Mouse (Mus musculus): ENCODE data around the gene Tyk2. TPM values are rescaled to one million over a fixed set of nuclear protein-coding genes. Genes with fewer than 3 reads are reported as not detected.

Gene Tyk2
- 7.3 and 8.4 TPM in 2 replicates for polyA plus RNA-seq (2014; fragmentation: Nextera tagmentation; extraction: Ambion mirVana)

GRCm38 (mm10) chr9:21131059-21131956 is at the start of gene Tyk2:
Gene Tyk2, minus strand, starts transcription at chr9:21131243.
- H3K36me3 ChIP-seq (replicated peaks; ENCODE audit: control insufficient read depth, insufficient read depth): peaks cover 18% of the 10 kb centered on the region
- H3K9me3 ChIP-seq (ENCODE audit: control insufficient read depth, low read length): no peaks in the 10 kb centered on the region
- 7% methylated on average over 37 of the region's 37 CpGs for WGBS
- peak within 1 kb of the TSS; percentile 60 for H3K9ac ChIP-seq
- peak within 1 kb of the TSS; percentile 61 for H3K4me3 ChIP-seq (replicated peaks; ENCODE audit: low read length)
- H3K27me3 ChIP-seq (ENCODE audit: control insufficient read depth, insufficient read depth, low read length): no peaks in the 10 kb centered on the region
- peak within 1 kb of the TSS; percentile 68 for H3K4me2 ChIP-seq (replicated peaks)
- peaks cover 6% of the 10 kb centered on the region; the same call in 1 of the 2 replicates for H3K4me1 ChIP-seq (replicated peaks; ENCODE audit: control insufficient read depth, insufficient read depth, low read length)
- DNase-seq (ENCODE audit: low spot score): peak; percentile 93
- peak; percentile 98 for ATAC-seq (ENCODE audit: low FRiP score)
- H3K27ac ChIP-seq: peak within 1 kb of the TSS; percentile 73

DNA sequence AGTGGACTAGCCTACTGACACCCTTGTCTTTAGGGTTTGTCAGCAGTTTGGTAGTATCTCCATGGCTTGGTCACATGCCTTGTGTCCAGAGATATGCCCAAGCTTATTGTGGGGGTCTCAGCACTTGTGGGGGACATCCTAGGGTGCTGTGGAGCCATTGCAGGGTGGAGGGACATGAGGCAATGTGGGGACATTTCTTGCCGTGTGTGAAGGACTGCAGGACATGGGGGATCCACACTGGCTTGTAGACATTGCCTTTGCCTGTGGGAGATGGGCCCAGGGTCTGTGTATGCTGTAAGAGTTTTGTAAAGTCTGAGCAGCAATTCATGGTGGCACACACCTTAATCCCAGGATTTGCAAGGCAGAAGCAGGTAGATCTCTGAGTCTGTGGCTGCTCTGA is 49.8 kb upstream of the Tyk2 start:
- WGBS: 75% methylated on average over 1 of the region's 1 CpGs
- DNase-seq (ENCODE audit: low spot score): no peak
- ATAC-seq (ENCODE audit: low FRiP score): no peak
- Histone ChIP-seq H3K36me3 (replicated peaks; ENCODE audit: control insufficient read depth, insufficient read depth) (no peaks in the 10 kb centered on the region), H3K4me2 (replicated peaks) (no peak overlapping the region), H3K27me3 (ENCODE audit: control insufficient read depth, insufficient read depth, low read length) (peaks cover 25% of the 10 kb centered on the region), H3K4me3 (replicated peaks; ENCODE audit: low read length) (no peak overlapping the region), H3K9me3 (ENCODE audit: control insufficient read depth, low read length) (no peaks in the 10 kb centered on the region), H3K9ac (no peak overlapping the region), H3K27ac (no peak overlapping the region), H3K4me1 (replicated peaks; ENCODE audit: control insufficient read depth, insufficient read depth, low read length) (0 out of 2 replicates have a peak, but pooled peaks cover 3% of the 10 kb centered on the region)

DNA sequence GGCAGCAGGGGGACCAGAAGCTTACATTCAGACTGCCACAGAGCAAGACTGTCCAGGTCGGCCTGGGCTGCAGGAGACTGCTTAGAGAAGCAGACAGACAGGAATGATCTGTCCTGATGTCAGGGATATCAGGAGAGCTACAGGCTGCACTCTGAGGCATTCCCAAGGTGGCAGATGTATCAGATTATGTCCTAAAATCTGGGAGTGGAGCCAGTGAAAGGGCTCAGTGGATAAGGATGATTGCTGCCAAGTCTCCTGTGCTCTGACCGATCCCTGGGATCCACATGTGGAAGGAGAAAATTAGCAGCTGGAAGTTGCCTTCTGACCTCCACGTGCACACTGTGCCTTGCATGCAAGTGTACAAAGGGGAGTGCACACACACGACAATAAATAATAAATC is 49.4 kb upstream of the Tyk2 start:
- no peak for ATAC-seq (ENCODE audit: low FRiP score)
- no peaks in the 10 kb centered on the region for H3K36me3 ChIP-seq (replicated peaks; ENCODE audit: control insufficient read depth, insufficient read depth)
- H3K9me3 ChIP-seq (ENCODE audit: control insufficient read depth, low read length): no peaks in the 10 kb centered on the region
- H3K4me1 ChIP-seq (replicated peaks; ENCODE audit: control insufficient read depth, insufficient read depth, low read length): 0 out of 2 replicates have a peak, but pooled peaks cover 3% of the 10 kb centered on the region
- no peak overlapping the region for H3K4me3 ChIP-seq (replicated peaks; ENCODE audit: low read length)
- H3K27me3 ChIP-seq (ENCODE audit: control insufficient read depth, insufficient read depth, low read length): peaks cover 25% of the 10 kb centered on the region
- no peak overlapping the region for H3K4me2 ChIP-seq (replicated peaks)
- 58% methylated on average over 4 of the region's 4 CpGs for WGBS
- H3K27ac ChIP-seq: no peak overlapping the region
- no peak for DNase-seq (ENCODE audit: low spot score)
- no peak overlapping the region for H3K9ac ChIP-seq

GRCm38 (mm10) chr9:21172364-21172763 is 41.3 kb upstream of the Tyk2 start:
- Histone ChIP-seq H3K27ac (no peak overlapping the region), H3K36me3 (replicated peaks; ENCODE audit: control insufficient read depth, insufficient read depth) (no peaks in the 10 kb centered on the region), H3K9ac (no peak overlapping the region), H3K27me3 (ENCODE audit: control insufficient read depth, insufficient read depth, low read length) (peaks cover 8% of the 10 kb centered on the region; the same call in 1 of the 2 replicates), H3K9me3 (ENCODE audit: control insufficient read depth, low read length) (no peaks in the 10 kb centered on the region), H3K4me2 (replicated peaks) (no peak overlapping the region), H3K4me3 (replicated peaks; ENCODE audit: low read length) (no peak overlapping the region), H3K4me1 (replicated peaks; ENCODE audit: control insufficient read depth, insufficient read depth, low read length) (no peaks in the 10 kb centered on the region)
- ATAC-seq (ENCODE audit: low FRiP score) (no peak), DNase-seq (ENCODE audit: low spot score) (no peak)
- 82% methylated on average over 6 of the region's 6 CpGs for WGBS

GRCm38 (mm10) chr9:21169157-21169556 is 38.1 kb upstream of the Tyk2 start:
- Histone ChIP-seq H3K9me3 (ENCODE audit: control insufficient read depth, low read length) (no peaks in the 10 kb centered on the region), H3K4me3 (replicated peaks; ENCODE audit: low read length) (no peak overlapping the region), H3K4me2 (replicated peaks) (no peak overlapping the region), H3K36me3 (replicated peaks; ENCODE audit: control insufficient read depth, insufficient read depth) (no peaks in the 10 kb centered on the region), H3K27me3 (ENCODE audit: control insufficient read depth, insufficient read depth, low read length) (peaks cover 40% of the 10 kb centered on the region), H3K9ac (no peak overlapping the region), H3K4me1 (replicated peaks; ENCODE audit: control insufficient read depth, insufficient read depth, low read length) (peaks cover 13% of the 10 kb centered on the region), H3K27ac (no peak overlapping the region)
- no peak for ATAC-seq (ENCODE audit: low FRiP score)
- 40% methylated on average over 1 of the region's 1 CpGs for WGBS
- DNase-seq (ENCODE audit: low spot score): no peak

- Histone ChIP-seq H3K9ac (peak overlapping the region; percentile 25; the same call in 1 of the 2 replicates), H3K4me2 (replicated peaks) (peak overlapping the region; percentile 2; the same call in 1 of the 2 replicates), H3K4me1 (replicated peaks; ENCODE audit: control insufficient read depth, insufficient read depth, low read length) (peaks cover 13% of the 10 kb centered on the region), H3K4me3 (replicated peaks; ENCODE audit: low read length) (no peak overlapping the region), H3K9me3 (ENCODE audit: control insufficient read depth, low read length) (no peaks in the 10 kb centered on the region), H3K27me3 (ENCODE audit: control insufficient read depth, insufficient read depth, low read length) (peaks cover 47% of the 10 kb centered on the region), H3K27ac (peak overlapping the region; percentile 39; the same call in 1 of the 2 replicates), H3K36me3 (replicated peaks; ENCODE audit: control insufficient read depth, insufficient read depth) (no peaks in the 10 kb centered on the region)
- 13% methylated on average over 30 of the region's 30 CpGs for WGBS
- ATAC-seq (ENCODE audit: low FRiP score) (no peak), DNase-seq (ENCODE audit: low spot score) (peak; percentile 72)
These were observed 37.4 kb upstream of the Tyk2 start for GRCm38 (mm10) chr9:21168161-21169123.

GRCm38 (mm10) chr9:21167140-21168097 is 36.4 kb upstream of the Tyk2 start:
- peaks cover 57% of the 10 kb centered on the region for H3K27me3 ChIP-seq (ENCODE audit: control insufficient read depth, insufficient read depth, low read length)
- no peak for DNase-seq (ENCODE audit: low spot score)
- WGBS: 65% methylated on average over 10 of the region's 10 CpGs
- H3K4me3 ChIP-seq (replicated peaks; ENCODE audit: low read length): no peak overlapping the region
- peaks cover 13% of the 10 kb centered on the region for H3K4me1 ChIP-seq (replicated peaks; ENCODE audit: control insufficient read depth, insufficient read depth, low read length)
- no peaks in the 10 kb centered on the region for H3K36me3 ChIP-seq (replicated peaks; ENCODE audit: control insufficient read depth, insufficient read depth)
- peak overlapping the region; percentile 2; the same call in 1 of the 2 replicates for H3K4me2 ChIP-seq (replicated peaks)
- H3K27ac ChIP-seq: peak overlapping the region; percentile 39; the same call in 1 of the 2 replicates
- no peak for ATAC-seq (ENCODE audit: low FRiP score)
- H3K9ac ChIP-seq: peak overlapping the region; percentile 25; the same call in 1 of the 2 replicates
- no peaks in the 10 kb centered on the region for H3K9me3 ChIP-seq (ENCODE audit: control insufficient read depth, low read length)

- Histone ChIP-seq H3K27ac (no peak overlapping the region), H3K4me1 (replicated peaks; ENCODE audit: control insufficient read depth, insufficient read depth, low read length) (peaks cover 13% of the 10 kb centered on the region), H3K4me3 (replicated peaks; ENCODE audit: low read length) (peak overlapping the region; percentile 42), H3K36me3 (replicated peaks; ENCODE audit: control insufficient read depth, insufficient read depth) (no peaks in the 10 kb centered on the region), H3K9me3 (ENCODE audit: control insufficient read depth, low read length) (no peaks in the 10 kb centered on the region), H3K4me2 (replicated peaks) (peak overlapping the region; percentile 67), H3K9ac (0 out of 2 replicates have a peak overlapping the region, but pooled peaks have one; percentile 55), H3K27me3 (ENCODE audit: control insufficient read depth, insufficient read depth, low read length) (peaks cover 66% of the 10 kb centered on the region)
- 40% methylated on average over 3 of the region's 3 CpGs for WGBS
- ATAC-seq (ENCODE audit: low FRiP score): no peak
- DNase-seq (ENCODE audit: low spot score): no peak
These were observed 35.5 kb upstream of the Tyk2 start for GRCm38 (mm10) chr9:21166516-21166915.
